Mouse (Mus musculus) MEL (cell line): ENCODE measurements at regions not wholly inside any gene's neighbourhood (a gene's known extent, or its start where the extent isn't known, plus 50 kb on each side); places are given as distances from the start of the nearest gene placed in this dataset.

Experiments used
- DNase-seq: peaks from one replicate; pipeline ENCODE4 v3.0.0; 2011; ENCODE audit warnings: low read depth, low spot score
- H3K27ac ChIP-seq: 2 replicates; pipeline ENCODE4 v1.5.1; 2012; ENCODE audit warnings: low read depth, mild to moderate bottlenecking, control low read depth, low read length, moderate library complexity; ENCODE audit not compliant: control insufficient read depth
- H3K27me3 ChIP-seq, 2 experiments: fragments of 150-350 bp in 1 of 2; sonication (generic) in 1 of 2; 2 replicates each; pipeline ENCODE4 v1.6.1; 2012; ENCODE audit warnings: low read length in 2 of 2, mild to moderate bottlenecking in 2 of 2, improper control_type of control experiment in 1 of 2, moderate library complexity in 1 of 2; ENCODE audit not compliant: insufficient read depth in 2 of 2, control insufficient read depth in 1 of 2
- H3K36me3 ChIP-seq, 2 experiments: 2 replicates each; pipeline ENCODE4 v1.6.1; 2012 to 2014; ENCODE audit warnings: low read length in 2 of 2, improper control_type of control experiment in 1 of 2, inconsistent platforms in 1 of 2, mild to moderate bottlenecking in 1 of 2; ENCODE audit not compliant: insufficient read depth in 2 of 2, control insufficient read depth in 1 of 2
- H3K4me1 ChIP-seq, 2 experiments: fragments of 150-350 bp in 1 of 2; sonication (generic) in 1 of 2; 2 replicates each; pipeline ENCODE4 v1.6.1; 2012; ENCODE audit warnings: low read length in 2 of 2, improper control_type of control experiment in 1 of 2, mild to moderate bottlenecking in 1 of 2; ENCODE audit not compliant: insufficient read depth in 2 of 2, control insufficient read depth in 1 of 2
- H3K4me3 ChIP-seq, 2 experiments: fragments of 150-350 bp in 1 of 2; sonication (generic) in 1 of 2; 2 replicates each; pipeline ENCODE4 v1.5.1; 2012; ENCODE audit warnings: low read depth in 2 of 2, low read length in 2 of 2, mild to moderate bottlenecking in 2 of 2, moderate library complexity in 2 of 2, control low read depth in 1 of 2, improper control_type of control experiment in 1 of 2; ENCODE audit not compliant: control insufficient read depth in 1 of 2, insufficient read depth in 1 of 2
- H3K79me2 ChIP-seq: 2 replicates; pipeline ENCODE4 v1.6.1; 2012; ENCODE audit warnings: mild to moderate bottlenecking, low read length, moderate library complexity; ENCODE audit not compliant: control insufficient read depth, poor library complexity, insufficient read depth
- H3K9ac ChIP-seq: 2 replicates; pipeline ENCODE4 v1.6.1; 2012; ENCODE audit warnings: low read depth, mild to moderate bottlenecking, control low read depth, low read length, moderate library complexity; ENCODE audit not compliant: control insufficient read depth, poor library complexity, severe bottlenecking
- H3K9me3 ChIP-seq: fragments of 150-350 bp; sonication (generic); replicated peaks from 2 replicates; pipeline ENCODE4 v1.6.1; 2012; ENCODE audit warnings: mild to moderate bottlenecking, low read length, improper control_type of control experiment, moderate library complexity; ENCODE audit not compliant: insufficient read depth
- BHLHE40 ChIP-seq: IDR thresholded peaks from 2 replicates; pipeline ENCODE4 v1.6.1; 2012; ENCODE audit warnings: low read depth, mild to moderate bottlenecking, inconsistent platforms, low read length, improper control_type of control experiment, borderline replicate concordance
- CHD2 ChIP-seq: IDR thresholded peaks from 2 replicates; pipeline ENCODE4 v1.6.1; 2011; ENCODE audit warnings: low read length, improper control_type of control experiment
- CTCF ChIP-seq, 3 experiments: IDR thresholded peaks in 2 of 3; conservative IDR thresholded peaks in 1 of 3; 2 replicates each; pipeline ENCODE4 v1.5.1; 2011 to 2012; ENCODE audit warnings: low read length in 3 of 3, low read depth in 2 of 3, mild to moderate bottlenecking in 2 of 3, improper control_type of control experiment in 1 of 3, inconsistent platforms in 1 of 3, mixed read lengths in 1 of 3, moderate library complexity in 1 of 3; ENCODE audit not compliant: control insufficient read depth in 1 of 3, insufficient read depth in 1 of 3, poor library complexity in 1 of 3, severe bottlenecking in 1 of 3
- ELF1 ChIP-seq: IDR thresholded peaks from 2 replicates; pipeline ENCODE4 v1.6.1; 2014; ENCODE audit warnings: low read depth, mild to moderate bottlenecking, inconsistent platforms, low read length, improper control_type of control experiment, moderate library complexity
- ETS1 ChIP-seq: IDR thresholded peaks from 2 replicates; pipeline ENCODE4 v1.6.1; 2012; ENCODE audit warnings: low read depth, mild to moderate bottlenecking, inconsistent platforms, low read length, improper control_type of control experiment, moderate library complexity
- GATA1 ChIP-seq: IDR thresholded peaks from 2 replicates; pipeline ENCODE4 v1.6.1; 2011; ENCODE audit warnings: low read depth, low read length, improper control_type of control experiment
- HCFC1 ChIP-seq: IDR thresholded peaks from 2 replicates; pipeline ENCODE4 v1.6.1; 2012; ENCODE audit warnings: low read depth, mild to moderate bottlenecking, inconsistent platforms, low read length, improper control_type of control experiment, moderate library complexity
- MAFK ChIP-seq: IDR thresholded peaks from 2 replicates; pipeline ENCODE4 v1.6.1; 2011; ENCODE audit warnings: low read depth, mild to moderate bottlenecking, low read length, improper control_type of control experiment, borderline replicate concordance
- MAZ ChIP-seq: IDR thresholded peaks from 2 replicates; pipeline ENCODE4 v1.6.1; 2012; ENCODE audit warnings: low read depth, mild to moderate bottlenecking, inconsistent platforms, low read length, improper control_type of control experiment
- MEF2A ChIP-seq: IDR thresholded peaks from 2 replicates; pipeline ENCODE4 v1.6.1; 2014; ENCODE audit warnings: low read depth, mild to moderate bottlenecking, inconsistent platforms, low read length, improper control_type of control experiment; ENCODE audit not compliant: poor library complexity, insufficient replicate concordance, severe bottlenecking; ENCODE audit errors: extremely low read depth
- MXI1 ChIP-seq: IDR thresholded peaks from 2 replicates; pipeline ENCODE4 v1.6.1; 2011; ENCODE audit warnings: mild to moderate bottlenecking, low read depth, low read length, improper control_type of control experiment
- MYB ChIP-seq: IDR thresholded peaks from 2 replicates; pipeline ENCODE4 v1.6.1; 2011; ENCODE audit warnings: mild to moderate bottlenecking, low read depth, low read length, improper control_type of control experiment
- MYC ChIP-seq: IDR thresholded peaks from 2 replicates; pipeline ENCODE4 v1.6.1; 2011; ENCODE audit warnings: low read depth, mild to moderate bottlenecking, low read length, improper control_type of control experiment, moderate library complexity
- POLR2A ChIP-seq, 2 experiments: IDR thresholded peaks; 2 replicates each; pipeline ENCODE4 v1.6.1; 2011 to 2012; ENCODE audit warnings: low read length in 2 of 2, mild to moderate bottlenecking in 2 of 2, control low read depth in 1 of 2, improper control_type of control experiment in 1 of 2, low read depth in 1 of 2, moderate library complexity in 1 of 2; ENCODE audit not compliant: control insufficient read depth in 1 of 2, insufficient read depth in 1 of 2, poor library complexity in 1 of 2
- POLR2AphosphoS2 ChIP-seq: IDR thresholded peaks from 2 replicates; pipeline ENCODE4 v1.6.1; 2011; ENCODE audit warnings: low read length, improper control_type of control experiment
- RAD21 ChIP-seq: IDR thresholded peaks from 2 replicates; pipeline ENCODE4 v1.6.1; 2011; ENCODE audit warnings: mild to moderate bottlenecking, low read depth, low read length, improper control_type of control experiment
- RCOR1 ChIP-seq: IDR thresholded peaks from 2 replicates; pipeline ENCODE4 v1.6.1; 2012; ENCODE audit warnings: low read depth, mild to moderate bottlenecking, inconsistent platforms, low read length, improper control_type of control experiment
- UBTF ChIP-seq: IDR thresholded peaks from 2 replicates; pipeline ENCODE4 v1.6.1; 2012; ENCODE audit warnings: low read depth, mild to moderate bottlenecking, inconsistent platforms, low read length, improper control_type of control experiment, moderate library complexity, borderline replicate concordance; ENCODE audit not compliant: insufficient read depth
- USF1 ChIP-seq: IDR thresholded peaks from 2 replicates; pipeline ENCODE4 v1.6.1; 2014; ENCODE audit warnings: low read depth, mild to moderate bottlenecking, inconsistent platforms, low read length, improper control_type of control experiment, moderate library complexity
- ZC3H11A ChIP-seq: IDR thresholded peaks from 2 replicates; pipeline ENCODE4 v1.6.1; 2012; ENCODE audit warnings: low read depth, mild to moderate bottlenecking, inconsistent platforms, low read length, improper control_type of control experiment

- no peaks in the 10 kb centered on the region for H3K79me2 ChIP-seq
- DNase-seq: no peak
- H3K36me3 ChIP-seq: no peaks in the 10 kb centered on the region
- H3K9me3 ChIP-seq: no peaks in the 10 kb centered on the region
- H3K27me3 ChIP-seq: peaks cover 0 to 2% of the 10 kb centered on the region in 2 experiments; a peak in 1 of 4 replicates
- no peak for TF ChIP-seq CTCF (IDR thresholded peaks at IDR 0.05 in 2 of 3, conservative IDR thresholded peaks at IDR 0.05 in 1 of 3; ENCODE audit: control insufficient read depth in 1 of 3, insufficient read depth in 1 of 3, low read depth in 2 of 3, low read length in 3 of 3, poor library complexity in 1 of 3, severe bottlenecking in 1 of 3)
- TF ChIP-seq HCFC1: no peak
- no peak for TF ChIP-seq MXI1
- TF ChIP-seq MYB: no peak
- TF ChIP-seq, all 39 proteins: peak for 0
- Histone ChIP-seq H3K4me3 (no peak overlapping the region), H3K9ac (no peak overlapping the region), H3K27ac (no peak overlapping the region), H3K4me1 (no peaks in the 10 kb centered on the region)
Observed at GRCm38 (mm10) chr5:134848981-134849380, 57.6 kb downstream of the Tmem270 start.

- H3K4me3 ChIP-seq: no peak overlapping the region
- peaks cover 0 to 2% of the 10 kb centered on the region in 2 experiments; a peak in 1 of 4 replicates for H3K27me3 ChIP-seq
- H3K4me1 ChIP-seq: no peaks in the 10 kb centered on the region
- H3K27ac ChIP-seq: no peak overlapping the region
- H3K9me3 ChIP-seq: no peaks in the 10 kb centered on the region
- DNase-seq: no peak
- no peaks in the 10 kb centered on the region for H3K36me3 ChIP-seq
- TF ChIP-seq ELF1 (no peak), CHD2 (no peak), MYB (no peak), RCOR1 (no peak), USF1 (no peak), POLR2AphosphoS2 (no peak), MYC (no peak), UBTF (no peak), MEF2A (no peak), GATA1 (no peak), RAD21 (no peak), BHLHE40 (no peak), MAZ (no peak), ZC3H11A (no peak), ETS1 (no peak), POLR2A (IDR thresholded peaks at IDR 0.05; ENCODE audit: control insufficient read depth in 1 of 2, insufficient read depth in 1 of 2, low read depth in 1 of 2, low read length in 2 of 2, poor library complexity in 1 of 2) (no peak), MXI1 (no peak), MAFK (no peak), CTCF (IDR thresholded peaks at IDR 0.05 in 2 of 3, conservative IDR thresholded peaks at IDR 0.05 in 1 of 3; ENCODE audit: control insufficient read depth in 1 of 3, insufficient read depth in 1 of 3, low read depth in 2 of 3, low read length in 3 of 3, poor library complexity in 1 of 3, severe bottlenecking in 1 of 3) (no peak)
- H3K79me2 ChIP-seq: no peaks in the 10 kb centered on the region
- H3K9ac ChIP-seq: no peak overlapping the region
Observed at GRCm38 (mm10) chr5:134848571-134848970, 58.0 kb downstream of the Tmem270 start.
